Mouse (Mus musculus): ENCODE results near the gene Loxl3.

DNA sequence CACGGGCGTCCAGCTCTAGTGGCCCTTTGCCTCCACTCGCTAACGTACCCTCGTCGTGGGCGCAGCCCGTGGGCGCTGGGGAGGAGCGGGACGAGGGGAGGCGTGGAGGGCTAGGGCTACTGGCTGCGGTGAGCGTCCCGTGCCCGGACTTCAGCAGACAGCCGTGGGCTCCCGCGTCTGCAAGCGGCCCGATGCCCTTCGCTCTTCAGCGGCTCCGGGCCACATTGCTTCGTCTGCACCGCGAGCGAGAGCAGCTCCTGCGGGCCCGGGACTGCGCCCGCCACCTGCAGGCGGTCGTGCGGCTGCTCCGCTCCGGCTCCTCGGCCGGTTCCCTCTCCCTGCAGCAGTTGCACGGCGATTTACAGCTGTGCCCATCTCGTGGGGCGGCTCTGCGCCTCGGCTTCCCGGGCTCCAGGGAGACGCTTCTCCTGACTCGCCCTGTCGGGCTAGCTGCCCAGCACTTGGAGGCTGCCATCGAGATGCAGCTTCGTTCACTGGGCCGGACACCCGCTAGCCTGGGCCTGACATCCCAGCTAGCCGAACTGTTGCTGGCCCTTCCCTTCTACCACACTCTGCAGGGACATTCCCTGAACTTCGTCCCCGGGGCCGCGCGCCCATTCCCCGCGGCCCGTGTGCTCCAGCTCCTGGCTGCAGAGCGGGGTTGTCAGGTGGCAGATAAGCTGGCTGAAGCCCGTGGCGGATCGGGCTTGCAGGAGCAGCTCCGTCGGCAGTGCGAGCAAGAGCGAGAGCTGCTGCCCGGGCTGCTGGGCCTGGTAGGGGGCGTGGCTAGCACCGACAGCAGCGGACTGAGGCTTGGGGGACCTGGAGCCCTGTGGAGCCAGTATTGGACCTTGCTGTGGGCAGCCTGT lies 67.9 kb downstream of the Loxl3 start:
- TF ChIP-seq POLR2A (IDR thresholded peaks at IDR 0.05; ENCODE audit: low read depth, low read length) (peak; percentile 13), CTCF (conservative IDR thresholded peaks at IDR 0.05; ENCODE audit: insufficient read depth, insufficient read length, low read depth, low read length) (peak; percentile 29; the same call in 1 of the 2 replicates)

Data from kidney, adult 2 months (tissue).